Mouse (Mus musculus): ENCODE data around the gene Eaf2. TPM values are rescaled to one million over a fixed set of nuclear protein-coding genes. Genes with fewer than 3 reads are reported as not detected.
"Not testable (repeated sequence)": the region's sequence is repeated elsewhere in the genome, so short reads cannot be mapped to it uniquely, and the experiment has no call there.

Gene Eaf2
- total RNA-seq, 2 experiments from 2014 or later, result 0.39 to 0.93 TPM

- DNase-seq (ENCODE audit: low spot score in 2 of 2), result no peak
Measured at GRCm38 (mm10) chr16:36851202-36851601, 23.6 kb downstream of the Eaf2 start.

GRCm38 (mm10) chr16:36846894-36847293, 27.9 kb downstream of the Eaf2 start:
- DNase-seq (ENCODE audit: low spot score in 2 of 2), result not testable (repeated sequence)

- no peak for DNase-seq (ENCODE audit: low spot score in 2 of 2)
Measured at GRCm38 (mm10) chr16:36828820-36829219, 46.0 kb downstream of the Eaf2 start.

GRCm38 (mm10) chr16:36828054-36828786, 46.6 kb downstream of the Eaf2 start, which contains the start of gene Iqcb1:
Gene Iqcb1 (plus strand): TSS chr16:36828385.
- peak; percentile 59 to 82 for DNase-seq (ENCODE audit: low spot score in 2 of 2)

GRCm38 (mm10) chr16:36827611-36828053, 47.2 kb downstream of the Eaf2 start:
- no peak for DNase-seq (ENCODE audit: low spot score in 2 of 2)

- no peak for DNase-seq (ENCODE audit: low spot score in 2 of 2)
Measured at GRCm38 (mm10) chr16:36821474-36821873, 53.3 kb downstream of the Eaf2 start.

GRCm38 (mm10) chr16:36820747-36821146, 54.1 kb downstream of the Eaf2 start:
- DNase-seq (ENCODE audit: low spot score in 2 of 2), result no peak

GRCm38 (mm10) chr16:36820016-36820415, 54.8 kb downstream of the Eaf2 start:
- no peak for DNase-seq (ENCODE audit: low spot score in 2 of 2)

- DNase-seq (ENCODE audit: low spot score in 2 of 2), result peak; percentile 18 to 53
Measured at GRCm38 (mm10) chr16:36817321-36817926, 57.4 kb downstream of the Eaf2 start.

GRCm38 (mm10) chr16:36816916-36817315, 57.9 kb downstream of the Eaf2 start:
- DNase-seq (ENCODE audit: low spot score in 2 of 2), result no peak

GRCm38 (mm10) chr16:36813680-36814079, 61.1 kb downstream of the Eaf2 start:
- no peak for DNase-seq (ENCODE audit: low spot score in 2 of 2)

GRCm38 (mm10) chr16:36808616-36809015, 66.2 kb downstream of the Eaf2 start:
- DNase-seq (ENCODE audit: low spot score in 2 of 2), result no peak

GRCm38 (mm10) chr16:36802361-36802760, 72.4 kb downstream of the Eaf2 start:
- no peak for DNase-seq (ENCODE audit: low spot score in 2 of 2)

GRCm38 (mm10) chr16:36798334-36798733, 76.5 kb downstream of the Eaf2 start:
- no peak for DNase-seq (ENCODE audit: low spot score in 2 of 2)

GRCm38 (mm10) chr16:36794976-36795375, 79.8 kb downstream of the Eaf2 start:
- DNase-seq (ENCODE audit: low spot score in 2 of 2), result no peak

GRCm38 (mm10) chr16:36790166-36790565, 84.6 kb downstream of the Eaf2 start:
- no peak for DNase-seq (ENCODE audit: low spot score in 2 of 2)

GRCm38 (mm10) chr16:36786466-36786865, 88.3 kb downstream of the Eaf2 start:
- DNase-seq (ENCODE audit: low spot score in 2 of 2), result no peak

GRCm38 (mm10) chr16:36784594-36785313, 90.0 kb downstream of the Eaf2 start, which contains the start of gene Slc15a2:
Gene Slc15a2 (minus strand): TSS chr16:36784962.
- DNase-seq (ENCODE audit: low spot score in 2 of 2), result no peak

GRCm38 (mm10) chr16:36784146-36784545, 90.7 kb downstream of the Eaf2 start:
- DNase-seq (ENCODE audit: low spot score in 2 of 2), result no peak

GRCm38 (mm10) chr16:36775658-36776057, 99.1 kb downstream of the Eaf2 start:
- no peak for DNase-seq (ENCODE audit: low spot score in 2 of 2)

GRCm38 (mm10) chr16:36772996-36773395, 101.8 kb downstream of the Eaf2 start:
- DNase-seq (ENCODE audit: low spot score in 2 of 2), result no peak

GRCm38 (mm10) chr16:36771703-36772102, 103.1 kb downstream of the Eaf2 start:
- no peak for DNase-seq (ENCODE audit: low spot score in 2 of 2)
